Mouse (Mus musculus): ENCODE measurements around the gene Otop2.

DNA sequence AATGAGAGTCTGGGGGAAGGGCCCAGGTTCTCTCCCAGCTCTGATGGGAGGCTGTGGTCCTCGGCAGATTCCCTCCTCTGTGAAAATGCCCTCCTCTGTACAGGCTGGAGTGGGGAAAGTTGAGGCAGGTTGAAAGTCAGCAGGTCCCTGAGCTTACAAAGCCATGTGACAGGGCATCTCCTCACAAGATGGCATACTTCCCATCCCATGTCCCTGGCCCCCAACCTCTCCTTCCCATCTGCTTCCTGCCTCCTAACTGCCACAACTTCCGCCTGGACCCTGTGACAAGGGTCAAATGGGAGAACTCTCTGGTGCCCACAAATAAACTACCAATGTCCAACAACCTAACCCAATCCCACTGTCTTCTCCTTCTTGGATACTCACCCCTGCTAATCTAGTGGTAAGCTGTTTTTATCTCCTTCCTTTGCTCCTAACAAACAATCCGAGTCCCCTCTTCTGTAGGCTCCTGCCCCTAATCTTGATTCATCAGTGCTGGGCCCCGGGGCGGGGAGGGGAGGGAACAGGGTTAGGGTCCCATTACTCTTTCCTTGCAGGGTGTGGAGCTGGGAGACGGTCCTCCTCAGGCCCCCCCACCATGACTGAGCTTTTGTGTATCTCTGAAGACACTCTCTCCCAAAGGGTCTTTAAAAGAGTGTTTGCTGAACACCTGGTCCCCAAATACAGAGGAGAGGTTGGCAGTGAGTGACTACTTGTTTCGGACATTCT, 42.7 kb upstream of the Otop2 start:
- TF ChIP-seq CTCF (IDR thresholded peaks at IDR 0.05; ENCODE audit: low read depth) (no peak), EP300 (IDR thresholded peaks at IDR 0.05; ENCODE audit: low read depth) (no peak)
